Mouse (Mus musculus) MEL (cell line): ENCODE measurements at regions not wholly inside any gene's neighbourhood (a gene's known extent, or its start where the extent isn't known, plus 50 kb on each side); places are given as distances from the start of the nearest gene placed in this dataset.

Experiments
- DNase-seq: peaks from one replicate; pipeline ENCODE4 v3.0.0; 2011; ENCODE audit warnings: low read depth, low spot score
- H3K27ac ChIP-seq: 2 replicates; pipeline ENCODE4 v1.5.1; 2012; ENCODE audit warnings: low read depth, mild to moderate bottlenecking, control low read depth, low read length, moderate library complexity; ENCODE audit not compliant: control insufficient read depth
- H3K27me3 ChIP-seq, 2 experiments: fragments of 150-350 bp in 1 of 2; sonication (generic) in 1 of 2; 2 replicates each; pipeline ENCODE4 v1.6.1; 2012; ENCODE audit warnings: low read length in 2 of 2, mild to moderate bottlenecking in 2 of 2, improper control_type of control experiment in 1 of 2, moderate library complexity in 1 of 2; ENCODE audit not compliant: insufficient read depth in 2 of 2, control insufficient read depth in 1 of 2
- H3K36me3 ChIP-seq, 2 experiments: 2 replicates each; pipeline ENCODE4 v1.6.1; 2012 to 2014; ENCODE audit warnings: low read length in 2 of 2, improper control_type of control experiment in 1 of 2, inconsistent platforms in 1 of 2, mild to moderate bottlenecking in 1 of 2; ENCODE audit not compliant: insufficient read depth in 2 of 2, control insufficient read depth in 1 of 2
- H3K4me1 ChIP-seq, 2 experiments: fragments of 150-350 bp in 1 of 2; sonication (generic) in 1 of 2; 2 replicates each; pipeline ENCODE4 v1.6.1; 2012; ENCODE audit warnings: low read length in 2 of 2, improper control_type of control experiment in 1 of 2, mild to moderate bottlenecking in 1 of 2; ENCODE audit not compliant: insufficient read depth in 2 of 2, control insufficient read depth in 1 of 2
- H3K4me3 ChIP-seq, 2 experiments: fragments of 150-350 bp in 1 of 2; sonication (generic) in 1 of 2; 2 replicates each; pipeline ENCODE4 v1.5.1; 2012; ENCODE audit warnings: low read depth in 2 of 2, low read length in 2 of 2, mild to moderate bottlenecking in 2 of 2, moderate library complexity in 2 of 2, control low read depth in 1 of 2, improper control_type of control experiment in 1 of 2; ENCODE audit not compliant: control insufficient read depth in 1 of 2, insufficient read depth in 1 of 2
- H3K79me2 ChIP-seq: 2 replicates; pipeline ENCODE4 v1.6.1; 2012; ENCODE audit warnings: mild to moderate bottlenecking, low read length, moderate library complexity; ENCODE audit not compliant: control insufficient read depth, poor library complexity, insufficient read depth
- H3K9ac ChIP-seq: 2 replicates; pipeline ENCODE4 v1.6.1; 2012; ENCODE audit warnings: low read depth, mild to moderate bottlenecking, control low read depth, low read length, moderate library complexity; ENCODE audit not compliant: control insufficient read depth, poor library complexity, severe bottlenecking
- H3K9me3 ChIP-seq: fragments of 150-350 bp; sonication (generic); replicated peaks from 2 replicates; pipeline ENCODE4 v1.6.1; 2012; ENCODE audit warnings: mild to moderate bottlenecking, low read length, improper control_type of control experiment, moderate library complexity; ENCODE audit not compliant: insufficient read depth
- TCF12 ChIP-seq: IDR thresholded peaks from 2 replicates; pipeline ENCODE4 v1.6.1; 2014; ENCODE audit warnings: low read depth, mild to moderate bottlenecking, inconsistent platforms, low read length, improper control_type of control experiment, moderate library complexity

DNA sequence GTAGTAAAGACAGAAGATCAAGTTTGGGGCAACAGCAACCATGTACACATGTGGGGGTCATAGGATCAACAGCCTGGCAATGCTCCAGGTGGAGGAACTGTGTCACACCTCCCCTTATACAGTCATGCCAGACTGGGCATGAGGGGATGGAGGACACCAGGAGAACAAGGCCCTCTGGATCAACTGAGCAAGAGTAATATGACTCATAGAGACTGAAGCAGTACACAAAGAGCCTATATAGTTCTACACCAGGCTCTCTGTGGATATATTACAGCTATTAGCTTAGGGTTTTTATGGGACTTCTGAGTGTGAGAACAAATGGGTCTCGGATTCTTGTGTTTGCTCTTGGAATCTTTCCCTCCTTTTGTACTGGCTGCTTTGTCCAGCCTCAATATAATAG is 57.9 kb upstream of the Ifngr1 start:
- DNase-seq, result no peak
- Histone ChIP-seq H3K4me1 (no peaks in the 10 kb centered on the region), H3K9ac (no peak overlapping the region), H3K27me3 (no peaks in the 10 kb centered on the region), H3K27ac (no peak overlapping the region), H3K79me2 (no peaks in the 10 kb centered on the region), H3K36me3 (no peaks in the 10 kb centered on the region), H3K4me3 (no peak overlapping the region), H3K9me3 (no peaks in the 10 kb centered on the region)
- no peak for TF ChIP-seq TCF12
